Mouse (Mus musculus): ENCODE data around the gene Uqcc3. TPM values are rescaled to one million over a fixed set of nuclear protein-coding genes. Genes with fewer than 3 reads are reported as not detected.

Gene Uqcc3
- polyA plus RNA-seq, 1 experiment from 2014 or later = 61.5 TPM

GRCm38 (mm10) chr19:8859018-8859417 lies 21.7 kb downstream of the Uqcc3 start:
- Histone ChIP-seq H3K4me3 (ENCODE audit: low read length) (no peak overlapping the region), H3K27ac (ENCODE audit: low read depth, low read length) (no peak overlapping the region), H3K4me1 (ENCODE audit: control insufficient read depth, insufficient read depth, low read depth, low read length) (no peaks in the 10 kb centered on the region), H3K9ac (ENCODE audit: low read depth, low read length) (no peak overlapping the region), H3K9me3 (ENCODE audit: control insufficient read depth, low read length) (no peaks in the 10 kb centered on the region), H3K36me3 (ENCODE audit: control insufficient read depth, insufficient read depth, low read length) (no peaks in the 10 kb centered on the region), H3K4me2 (ENCODE audit: low read length) (no peak overlapping the region), H3K27me3 (replicated peaks; ENCODE audit: control insufficient read depth, insufficient read depth, low read length) (no peaks in the 10 kb centered on the region)
- no peak for ATAC-seq
- 15% methylated on average over 1 of the region's 1 CpGs for WGBS

- Histone ChIP-seq H3K9ac (ENCODE audit: low read depth, low read length) (no peak overlapping the region), H3K36me3 (ENCODE audit: control insufficient read depth, insufficient read depth, low read length) (no peaks in the 10 kb centered on the region), H3K27ac (ENCODE audit: low read depth, low read length) (no peak overlapping the region), H3K4me3 (ENCODE audit: low read length) (no peak overlapping the region), H3K27me3 (replicated peaks; ENCODE audit: control insufficient read depth, insufficient read depth, low read length) (no peaks in the 10 kb centered on the region), H3K9me3 (ENCODE audit: control insufficient read depth, low read length) (no peaks in the 10 kb centered on the region), H3K4me1 (ENCODE audit: control insufficient read depth, insufficient read depth, low read depth, low read length) (no peaks in the 10 kb centered on the region), H3K4me2 (ENCODE audit: low read length) (no peak overlapping the region)
- ATAC-seq = no peak
- 39% methylated on average over 4 of the region's 4 CpGs for WGBS
These were observed 23.0 kb downstream of the Uqcc3 start for GRCm38 (mm10) chr19:8857689-8858088.

GRCm38 (mm10) chr19:8853117-8853516 lies 27.6 kb downstream of the Uqcc3 start:
- no peak overlapping the region for H3K4me3 ChIP-seq (ENCODE audit: low read length)
- H3K36me3 ChIP-seq (ENCODE audit: control insufficient read depth, insufficient read depth, low read length) = peaks cover 2% of the 10 kb centered on the region; the same call in 1 of the 2 replicates
- no peak for ATAC-seq
- no peak overlapping the region for H3K4me2 ChIP-seq (ENCODE audit: low read length)
- H3K27me3 ChIP-seq (replicated peaks; ENCODE audit: control insufficient read depth, insufficient read depth, low read length) = no peaks in the 10 kb centered on the region
- H3K9me3 ChIP-seq (ENCODE audit: control insufficient read depth, low read length) = no peaks in the 10 kb centered on the region
- no peak overlapping the region for H3K27ac ChIP-seq (ENCODE audit: low read depth, low read length)
- no peaks in the 10 kb centered on the region for H3K4me1 ChIP-seq (ENCODE audit: control insufficient read depth, insufficient read depth, low read depth, low read length)
- 82% methylated on average over 3 of the region's 3 CpGs for WGBS
- no peak overlapping the region for H3K9ac ChIP-seq (ENCODE audit: low read depth, low read length)

GRCm38 (mm10) chr19:8852236-8852928 lies 28.3 kb downstream of the Uqcc3 start:
- no peak overlapping the region for H3K27ac ChIP-seq (ENCODE audit: low read depth, low read length)
- H3K4me1 ChIP-seq (ENCODE audit: control insufficient read depth, insufficient read depth, low read depth, low read length) = no peaks in the 10 kb centered on the region
- WGBS = 59% methylated on average over 10 of the region's 10 CpGs
- no peaks in the 10 kb centered on the region for H3K9me3 ChIP-seq (ENCODE audit: control insufficient read depth, low read length)
- H3K4me2 ChIP-seq (ENCODE audit: low read length) = no peak overlapping the region
- H3K27me3 ChIP-seq (replicated peaks; ENCODE audit: control insufficient read depth, insufficient read depth, low read length) = no peaks in the 10 kb centered on the region
- H3K9ac ChIP-seq (ENCODE audit: low read depth, low read length) = no peak overlapping the region
- no peak overlapping the region for H3K4me3 ChIP-seq (ENCODE audit: low read length)
- H3K36me3 ChIP-seq (ENCODE audit: control insufficient read depth, insufficient read depth, low read length) = peaks cover 7% of the 10 kb centered on the region
- ATAC-seq = no peak

GRCm38 (mm10) chr19:8851639-8852038 lies 29.1 kb downstream of the Uqcc3 start:
- Histone ChIP-seq H3K9me3 (ENCODE audit: control insufficient read depth, low read length) (no peaks in the 10 kb centered on the region), H3K36me3 (ENCODE audit: control insufficient read depth, insufficient read depth, low read length) (peaks cover 11% of the 10 kb centered on the region), H3K4me1 (ENCODE audit: control insufficient read depth, insufficient read depth, low read depth, low read length) (no peaks in the 10 kb centered on the region), H3K27me3 (replicated peaks; ENCODE audit: control insufficient read depth, insufficient read depth, low read length) (no peaks in the 10 kb centered on the region), H3K27ac (ENCODE audit: low read depth, low read length) (no peak overlapping the region), H3K4me2 (ENCODE audit: low read length) (no peak overlapping the region), H3K9ac (ENCODE audit: low read depth, low read length) (no peak overlapping the region), H3K4me3 (ENCODE audit: low read length) (no peak overlapping the region)
- WGBS = 57% methylated on average over 7 of the region's 7 CpGs
- ATAC-seq = no peak

GRCm38 (mm10) chr19:8850402-8850901 lies 30.3 kb downstream of the Uqcc3 start, which contains the start of gene Lrrn4cl:
Gene Lrrn4cl, plus strand, starts transcription at chr19:8850768.
- peak within 1 kb of the TSS; percentile 27; the same call in 1 of the 2 replicates for H3K9ac ChIP-seq (ENCODE audit: low read depth, low read length)

GRCm38 (mm10) chr19:8848356-8848755 lies 32.4 kb downstream of the Uqcc3 start:
- H3K36me3 ChIP-seq (ENCODE audit: control insufficient read depth, insufficient read depth, low read length) = peaks cover 16% of the 10 kb centered on the region
- H3K9me3 ChIP-seq (ENCODE audit: control insufficient read depth, low read length) = no peaks in the 10 kb centered on the region
- H3K9ac ChIP-seq (ENCODE audit: low read depth, low read length) = no peak overlapping the region
- H3K4me1 ChIP-seq (ENCODE audit: control insufficient read depth, insufficient read depth, low read depth, low read length) = no peaks in the 10 kb centered on the region; the same call in 1 of the 2 replicates
- H3K27me3 ChIP-seq (replicated peaks; ENCODE audit: control insufficient read depth, insufficient read depth, low read length) = no peaks in the 10 kb centered on the region
- ATAC-seq = no peak
- H3K27ac ChIP-seq (ENCODE audit: low read depth, low read length) = no peak overlapping the region
- no peak overlapping the region for H3K4me3 ChIP-seq (ENCODE audit: low read length)
- H3K4me2 ChIP-seq (ENCODE audit: low read length) = no peak overlapping the region
- WGBS = 76% methylated on average over 5 of the region's 5 CpGs

More at GRCm38 (mm10) chr19:8850402-8850901, 30.3 kb downstream of the Uqcc3 start, which contains the start of gene Lrrn4cl:
- ATAC-seq = peak; percentile 56; the same call in 1 of the 2 replicates
- 37% methylated on average over 7 of the region's 7 CpGs for WGBS
- no peaks in the 10 kb centered on the region for H3K4me1 ChIP-seq (ENCODE audit: control insufficient read depth, insufficient read depth, low read depth, low read length)
- H3K4me3 ChIP-seq (ENCODE audit: low read length) = no peak within 1 kb of the TSS
- peaks cover 16% of the 10 kb centered on the region for H3K36me3 ChIP-seq (ENCODE audit: control insufficient read depth, insufficient read depth, low read length)
- no peaks in the 10 kb centered on the region for H3K27me3 ChIP-seq (replicated peaks; ENCODE audit: control insufficient read depth, insufficient read depth, low read length)
- H3K27ac ChIP-seq (ENCODE audit: low read depth, low read length) = no peak within 1 kb of the TSS
- H3K9me3 ChIP-seq (ENCODE audit: control insufficient read depth, low read length) = no peaks in the 10 kb centered on the region
- no peak within 1 kb of the TSS for H3K4me2 ChIP-seq (ENCODE audit: low read length)

GRCm38 (mm10) chr19:8844371-8845129 lies 36.2 kb downstream of the Uqcc3 start:
- ATAC-seq = no peak
- peaks cover 12% of the 10 kb centered on the region for H3K4me1 ChIP-seq (ENCODE audit: control insufficient read depth, insufficient read depth, low read depth, low read length)
- no peaks in the 10 kb centered on the region for H3K27me3 ChIP-seq (replicated peaks; ENCODE audit: control insufficient read depth, insufficient read depth, low read length)
- no peaks in the 10 kb centered on the region for H3K9me3 ChIP-seq (ENCODE audit: control insufficient read depth, low read length)
- H3K9ac ChIP-seq (ENCODE audit: low read depth, low read length) = no peak overlapping the region
- no peak overlapping the region for H3K4me3 ChIP-seq (ENCODE audit: low read length)
- peaks cover 23% of the 10 kb centered on the region for H3K36me3 ChIP-seq (ENCODE audit: control insufficient read depth, insufficient read depth, low read length)
- no peak overlapping the region for H3K4me2 ChIP-seq (ENCODE audit: low read length)
- WGBS = 62% methylated on average over 5 of the region's 5 CpGs
- H3K27ac ChIP-seq (ENCODE audit: low read depth, low read length) = no peak overlapping the region

- peaks cover 21% of the 10 kb centered on the region for H3K36me3 ChIP-seq (ENCODE audit: control insufficient read depth, insufficient read depth, low read length)
- WGBS = 92% methylated on average over 6 of the region's 6 CpGs
These were observed 37.8 kb downstream of the Uqcc3 start for GRCm38 (mm10) chr19:8842961-8843360.

More at GRCm38 (mm10) chr19:8842961-8843360, 37.8 kb downstream of the Uqcc3 start:
- no peaks in the 10 kb centered on the region for H3K9me3 ChIP-seq (ENCODE audit: control insufficient read depth, low read length)
- ATAC-seq = no peak
- no peak overlapping the region for H3K4me3 ChIP-seq (ENCODE audit: low read length)
- H3K4me1 ChIP-seq (ENCODE audit: control insufficient read depth, insufficient read depth, low read depth, low read length) = peaks cover 12% of the 10 kb centered on the region
- no peak overlapping the region for H3K9ac ChIP-seq (ENCODE audit: low read depth, low read length)
- no peak overlapping the region for H3K4me2 ChIP-seq (ENCODE audit: low read length)
- no peaks in the 10 kb centered on the region for H3K27me3 ChIP-seq (replicated peaks; ENCODE audit: control insufficient read depth, insufficient read depth, low read length)
- no peak overlapping the region for H3K27ac ChIP-seq (ENCODE audit: low read depth, low read length)
